Mouse (Mus musculus) mouse trophoblast stem cell (cell line): ENCODE results near the gene Nkx2-3.

Experiments used
- in situ Hi-C, 2 experiments: fragments of 300-500 bp; cut with MseI, MboI; formaldehyde crosslinking; loops; 2 replicates in 1 of 2; 3 replicates in 1 of 2; pipeline ENCODE4 v1.15.1; 2025

Nkx2-3 gene

GRCm38 (mm10) chr19:43605666-43606551 lies 6.2 kb upstream of the Nkx2-3 start:
- in situ Hi-C loops: no loop called here

GRCm38 (mm10) chr19:43606552-43607530 lies 5.3 kb upstream of the Nkx2-3 start:
- in situ Hi-C loops: no loop called here

GRCm38 (mm10) chr19:43607842-43608680 lies 4.1 kb upstream of the Nkx2-3 start:
- in situ Hi-C loops: no loop called here

- in situ Hi-C loops: no loop called here
Observed at GRCm38 (mm10) chr19:43608711-43609457, 3.2 kb upstream of the Nkx2-3 start.

- in situ Hi-C loops: no loop called here
Observed at GRCm38 (mm10) chr19:43609458-43610330, 2.4 kb upstream of the Nkx2-3 start.

GRCm38 (mm10) chr19:43610341-43610848 lies 1.7 kb upstream of the Nkx2-3 start:
- in situ Hi-C loops: no loop called here

- in situ Hi-C loops: no loop called here
Observed at GRCm38 (mm10) chr19:43611110-43611509, 1.0 kb upstream of the Nkx2-3 start.

- in situ Hi-C loops: no loop called here
Observed at GRCm38 (mm10) chr19:43611561-43611960, 564 bp upstream of the Nkx2-3 start.

GRCm38 (mm10) chr19:43612501-43612971 lies 411 bp downstream of the Nkx2-3 start:
- in situ Hi-C loops: no loop called here

- in situ Hi-C loops: no loop called here
Observed at GRCm38 (mm10) chr19:43613293-43614130, 1.4 kb downstream of the Nkx2-3 start.

GRCm38 (mm10) chr19:43614341-43615073 lies 2.4 kb downstream of the Nkx2-3 start:
- in situ Hi-C loops: no loop called here

- in situ Hi-C loops: no loop called here
Observed at GRCm38 (mm10) chr19:43615074-43615445, 2.9 kb downstream of the Nkx2-3 start.

- in situ Hi-C loops: no loop called here
Observed at GRCm38 (mm10) chr19:43615571-43616414, 3.7 kb downstream of the Nkx2-3 start.

GRCm38 (mm10) chr19:43616415-43616861 lies 4.3 kb downstream of the Nkx2-3 start:
- in situ Hi-C loops: no loop called here

GRCm38 (mm10) chr19:43616889-43617288 lies 4.8 kb downstream of the Nkx2-3 start:
- in situ Hi-C loops: no loop called here

GRCm38 (mm10) chr19:43617761-43618349 lies 5.7 kb downstream of the Nkx2-3 start:
- in situ Hi-C loops: no loop called here
